Mouse (Mus musculus) heart, embryonic 13.5 days (tissue): Measurements from ENCODE around the gene Eef2k. TPM values are rescaled to one million over a fixed set of nuclear protein-coding genes. Genes with fewer than 3 reads are reported as not detected.
A peak's percentile ranks its signal among the peaks of the same experiment; 100 is the strongest.

Experiments
- ATAC-seq: fragments of 200-750 bp; cut with Nextera tagmentation; 2 replicates; pipeline ENCODE4 v1.8.0; 2017; ENCODE audit warnings: moderate TSS enrichment; ENCODE audit not compliant: insufficient number of reproducible peaks, low FRiP score, low TSS enrichment; ENCODE audit errors: extremely low read depth
- H3K27ac ChIP-seq: fragments of 300-500 bp; sonication (generic); replicated peaks from 2 replicates; pipeline ENCODE4 v1.5.1; 2015; ENCODE audit warnings: moderate library complexity, mild to moderate bottlenecking, inconsistent platforms
- H3K27me3 ChIP-seq: fragments of 300-500 bp; sonication (generic); replicated peaks from 2 replicates; pipeline ENCODE4 v1.6.1; 2015; ENCODE audit warnings: mild to moderate bottlenecking, inconsistent platforms
- H3K36me3 ChIP-seq: fragments of 300-500 bp; sonication (generic); 2 replicates; pipeline ENCODE4 v1.6.1; 2015; ENCODE audit warnings: mild to moderate bottlenecking, inconsistent platforms
- H3K4me1 ChIP-seq: fragments of 300-500 bp; sonication (generic); 2 replicates; pipeline ENCODE4 v1.6.1; 2015; ENCODE audit warnings: inconsistent platforms
- H3K4me2 ChIP-seq: fragments of 300-500 bp; sonication (generic); 2 replicates; pipeline ENCODE4 v1.6.1; 2015; ENCODE audit warnings: inconsistent platforms, mild to moderate bottlenecking, moderate library complexity
- H3K4me3 ChIP-seq: fragments of 300-500 bp; sonication (generic); 2 replicates; pipeline ENCODE4 v1.5.1; 2015; ENCODE audit warnings: moderate library complexity, mild to moderate bottlenecking, inconsistent platforms
- H3K9ac ChIP-seq: fragments of 300-500 bp; sonication (generic); 2 replicates; pipeline ENCODE4 v1.6.1; 2015; ENCODE audit warnings: inconsistent platforms, mild to moderate bottlenecking, moderate library complexity
- H3K9me3 ChIP-seq: fragments of 300-500 bp; sonication (generic); 2 replicates; pipeline ENCODE4 v1.6.1; 2016; ENCODE audit warnings: inconsistent platforms
- WGBS: fragments of 180-500 bp; shearing (Covaris S2); methylation state at CpG from one replicate; pipeline ENCODE4 v1.1.7; 2015; ENCODE audit warnings: mixed read lengths; 5-methylcytosine and 5-hydroxymethylcytosine counted together
- polyA plus RNA-seq: library from polyadenylated mRNA; unstranded; fragments of >200 nt; fragmentation: Nextera tagmentation; extraction: Ambion mirVana; gene quantifications from 2 replicates; pipeline ENCODE4 v1.2.1, GENCODE M21; 2015

The Eef2k gene
- polyA plus RNA-seq, 1 experiment from 2014 or later: 16.3 TPM

DNA sequence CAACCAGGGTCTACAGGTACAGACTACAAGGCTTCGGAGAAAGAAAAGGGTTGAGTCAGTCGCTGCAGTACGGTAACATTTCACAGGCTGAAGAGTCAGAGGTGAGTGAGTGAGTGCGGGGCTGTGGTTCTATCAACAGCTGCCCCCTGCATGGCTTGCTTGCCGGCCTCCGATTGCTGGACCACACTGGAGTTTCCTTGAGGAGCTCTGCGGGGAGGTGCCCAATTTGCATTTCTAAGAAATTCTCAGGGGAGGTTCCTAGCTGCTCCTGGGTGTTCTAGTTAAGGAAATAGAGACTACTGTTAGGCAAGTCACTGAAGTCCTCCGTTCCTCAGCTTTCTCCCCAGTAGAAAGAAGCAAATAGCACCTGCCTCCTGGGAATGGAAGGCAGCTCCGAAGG lies 2.1 kb downstream of the Eef2k start:
- H3K27ac ChIP-seq: no peak overlapping the region
- peaks cover 9% of the 10 kb centered on the region; the same call in 1 of the 2 replicates for H3K27me3 ChIP-seq
- H3K9me3 ChIP-seq: no peaks in the 10 kb centered on the region
- no peak for ATAC-seq
- H3K9ac ChIP-seq: peak overlapping the region; percentile 92
- 40% methylated on average over 9 of the region's 9 CpGs for WGBS
- H3K4me2 ChIP-seq: peak overlapping the region; percentile 89
- peaks cover 24% of the 10 kb centered on the region for H3K4me1 ChIP-seq
- peak overlapping the region; percentile 90 for H3K4me3 ChIP-seq
- peaks cover 5% of the 10 kb centered on the region; the same call in 1 of the 2 replicates for H3K36me3 ChIP-seq

DNA sequence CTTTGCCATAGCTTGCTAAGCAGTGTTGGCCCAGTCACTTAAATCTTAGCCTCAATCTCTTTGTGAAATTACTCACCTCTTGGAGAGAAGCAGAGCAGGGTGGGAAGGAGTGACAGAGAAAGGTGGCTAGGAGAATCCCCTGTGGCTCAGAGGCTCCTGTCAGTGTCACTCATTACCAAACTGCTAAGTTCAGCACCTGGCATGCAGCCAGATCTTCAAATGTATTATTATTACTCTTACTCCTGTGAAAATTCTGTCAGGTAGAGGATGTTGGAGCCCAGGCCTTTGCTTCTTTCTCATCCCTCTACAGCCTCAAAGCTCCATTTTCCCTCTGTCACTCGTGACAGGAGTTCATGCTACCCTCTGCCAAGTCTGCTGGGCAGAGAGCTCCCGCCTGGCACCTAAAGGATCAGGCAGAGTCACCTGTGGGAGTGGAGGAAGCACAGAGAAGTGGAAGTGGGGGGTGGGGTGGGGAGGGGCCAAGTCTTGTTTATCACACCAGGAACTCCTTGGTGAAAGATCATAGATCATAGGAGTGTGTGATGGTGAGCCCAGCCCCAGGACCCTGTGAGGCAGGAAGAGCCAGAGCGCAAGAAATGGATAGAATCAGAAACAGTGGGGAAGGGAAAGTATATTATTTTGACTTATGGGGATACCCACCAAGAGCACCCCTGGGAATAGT lies 6.3 kb downstream of the Eef2k start:
- H3K9me3 ChIP-seq: no peaks in the 10 kb centered on the region
- ATAC-seq: no peak
- no peak overlapping the region for H3K27ac ChIP-seq
- no peak overlapping the region for H3K4me2 ChIP-seq
- peaks cover 5% of the 10 kb centered on the region; the same call in 1 of the 2 replicates for H3K36me3 ChIP-seq
- H3K4me1 ChIP-seq: peaks cover 48% of the 10 kb centered on the region
- 79% methylated on average over 3 of the region's 3 CpGs for WGBS
- H3K27me3 ChIP-seq: peaks cover 9% of the 10 kb centered on the region; the same call in 1 of the 2 replicates
- no peak overlapping the region for H3K4me3 ChIP-seq
- H3K9ac ChIP-seq: no peak overlapping the region

DNA sequence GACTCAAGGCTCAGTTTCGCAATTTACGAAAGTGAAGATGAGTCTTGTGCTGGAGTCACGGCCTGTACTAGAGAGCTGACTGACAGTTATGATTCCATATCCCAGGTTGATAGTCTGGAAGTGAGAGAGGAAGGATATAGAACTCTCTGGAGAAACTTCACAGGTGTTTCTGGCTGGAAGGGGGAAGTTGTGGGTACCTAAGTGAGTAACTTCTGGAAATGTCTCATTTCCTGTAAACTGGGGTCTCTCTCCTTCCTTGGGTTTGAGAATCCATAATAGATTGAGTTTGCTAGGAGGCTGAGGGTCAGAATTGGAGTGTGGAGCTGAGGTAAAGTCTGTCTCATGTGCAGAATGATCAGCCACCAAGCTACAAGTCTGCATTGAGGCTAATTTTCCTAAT lies 7.5 kb downstream of the Eef2k start:
- Histone ChIP-seq H3K9me3 (no peaks in the 10 kb centered on the region), H3K36me3 (peaks cover 5% of the 10 kb centered on the region; the same call in 1 of the 2 replicates), H3K27me3 (0 out of 2 replicates have a peak, but pooled peaks cover 3% of the 10 kb centered on the region), H3K9ac (no peak overlapping the region), H3K4me1 (peaks cover 45% of the 10 kb centered on the region), H3K4me3 (no peak overlapping the region), H3K4me2 (no peak overlapping the region), H3K27ac (no peak overlapping the region)
- ATAC-seq: no peak
- 91% methylated on average over 3 of the region's 3 CpGs for WGBS

DNA sequence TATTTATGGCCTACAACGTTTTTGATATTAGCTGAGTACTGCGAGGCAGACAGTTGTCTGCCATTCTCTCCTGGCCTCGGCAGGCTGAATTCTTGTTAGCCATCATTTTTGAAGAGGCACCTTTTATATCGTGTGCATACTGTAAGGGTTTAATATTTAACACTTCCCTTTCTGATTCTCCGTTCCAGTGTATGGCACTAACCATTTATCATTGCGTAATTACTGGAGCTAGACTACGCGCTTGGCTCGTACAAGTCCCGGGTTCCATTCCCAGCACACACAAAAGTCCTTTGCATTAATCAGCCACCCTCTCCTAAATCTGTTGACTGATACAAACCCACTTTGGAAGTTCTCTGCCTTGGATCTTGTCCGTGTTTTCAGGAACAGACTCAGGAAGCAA lies 17.2 kb downstream of the Eef2k start:
- Histone ChIP-seq H3K9ac (no peak overlapping the region), H3K4me3 (no peak overlapping the region), H3K36me3 (peaks cover 16% of the 10 kb centered on the region), H3K9me3 (no peaks in the 10 kb centered on the region), H3K27me3 (no peaks in the 10 kb centered on the region), H3K4me1 (peaks cover 53% of the 10 kb centered on the region), H3K27ac (no peak overlapping the region), H3K4me2 (no peak overlapping the region)
- 88% methylated on average over 11 of the region's 11 CpGs for WGBS
- no peak for ATAC-seq

GRCm38 (mm10) chr7:120860799-120861487 lies 18.3 kb downstream of the Eef2k start:
- 48% methylated on average over 10 of the region's 10 CpGs for WGBS
- ATAC-seq: no peak
- H3K27me3 ChIP-seq: no peaks in the 10 kb centered on the region
- H3K27ac ChIP-seq: no peak overlapping the region
- H3K4me2 ChIP-seq: peak overlapping the region; percentile 21; the same call in 1 of the 2 replicates
- H3K36me3 ChIP-seq: peaks cover 16% of the 10 kb centered on the region
- H3K9me3 ChIP-seq: no peaks in the 10 kb centered on the region
- peaks cover 54% of the 10 kb centered on the region for H3K4me1 ChIP-seq
- no peak overlapping the region for H3K4me3 ChIP-seq
- H3K9ac ChIP-seq: no peak overlapping the region

DNA sequence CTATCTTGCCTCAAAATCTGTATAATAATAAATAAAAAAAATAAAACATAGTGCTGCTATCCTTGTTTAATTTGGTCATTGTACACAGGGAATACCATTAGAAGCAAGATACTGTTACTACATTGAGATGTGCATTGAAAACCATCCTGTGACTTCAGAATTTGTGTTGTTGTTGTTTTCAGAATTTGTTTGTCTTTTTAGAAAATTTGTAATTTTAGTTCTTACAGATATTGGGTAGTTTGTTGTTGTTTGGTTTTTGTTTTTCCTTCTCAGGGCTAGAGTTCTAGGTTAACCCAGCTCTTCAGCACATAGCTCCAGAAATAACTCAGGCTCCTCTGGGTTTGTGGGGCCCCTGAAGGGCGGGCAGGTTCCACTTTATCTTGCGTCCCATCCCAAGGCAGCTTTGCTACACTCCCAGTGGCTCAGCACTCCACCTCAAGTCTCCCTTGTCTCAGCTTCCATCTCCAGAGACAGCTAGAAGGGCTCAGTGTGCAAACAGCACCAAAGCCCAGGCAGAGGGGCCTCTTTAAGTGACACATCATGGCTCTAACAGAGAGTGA lies 18.9 kb downstream of the Eef2k start:
- Histone ChIP-seq H3K36me3 (peaks cover 16% of the 10 kb centered on the region), H3K9me3 (no peaks in the 10 kb centered on the region), H3K27ac (peak overlapping the region; percentile 10), H3K4me2 (peak overlapping the region; percentile 21; the same call in 1 of the 2 replicates), H3K4me3 (no peak overlapping the region), H3K27me3 (no peaks in the 10 kb centered on the region), H3K9ac (peak overlapping the region; percentile 44; the same call in 1 of the 2 replicates), H3K4me1 (peaks cover 61% of the 10 kb centered on the region)
- WGBS: 13% methylated on average over 2 of the region's 2 CpGs
- ATAC-seq: no peak

GRCm38 (mm10) chr7:120862196-120862595 lies 19.6 kb downstream of the Eef2k start:
- Histone ChIP-seq H3K4me2 (no peak overlapping the region; the same call in 1 of the 2 replicates), H3K27me3 (no peaks in the 10 kb centered on the region), H3K36me3 (peaks cover 16% of the 10 kb centered on the region), H3K9me3 (no peaks in the 10 kb centered on the region), H3K4me1 (peaks cover 67% of the 10 kb centered on the region), H3K9ac (peak overlapping the region; percentile 47; the same call in 1 of the 2 replicates), H3K27ac (peak overlapping the region; percentile 10; the same call in 1 of the 2 replicates), H3K4me3 (no peak overlapping the region)
- no peak for ATAC-seq
- WGBS: 36% methylated on average over 3 of the region's 3 CpGs

- Histone ChIP-seq H3K27me3 (no peaks in the 10 kb centered on the region), H3K27ac (no peak overlapping the region; the same call in 1 of the 2 replicates), H3K4me2 (no peak overlapping the region), H3K9me3 (no peaks in the 10 kb centered on the region), H3K4me1 (peaks cover 71% of the 10 kb centered on the region), H3K9ac (0 out of 2 replicates have a peak overlapping the region, but pooled peaks have one; percentile 47), H3K4me3 (no peak overlapping the region), H3K36me3 (peaks cover 16% of the 10 kb centered on the region)
- 62% methylated on average over 7 of the region's 7 CpGs for WGBS
- no peak for ATAC-seq
These were observed 20.0 kb downstream of the Eef2k start for GRCm38 (mm10) chr7:120862626-120863025.

DNA sequence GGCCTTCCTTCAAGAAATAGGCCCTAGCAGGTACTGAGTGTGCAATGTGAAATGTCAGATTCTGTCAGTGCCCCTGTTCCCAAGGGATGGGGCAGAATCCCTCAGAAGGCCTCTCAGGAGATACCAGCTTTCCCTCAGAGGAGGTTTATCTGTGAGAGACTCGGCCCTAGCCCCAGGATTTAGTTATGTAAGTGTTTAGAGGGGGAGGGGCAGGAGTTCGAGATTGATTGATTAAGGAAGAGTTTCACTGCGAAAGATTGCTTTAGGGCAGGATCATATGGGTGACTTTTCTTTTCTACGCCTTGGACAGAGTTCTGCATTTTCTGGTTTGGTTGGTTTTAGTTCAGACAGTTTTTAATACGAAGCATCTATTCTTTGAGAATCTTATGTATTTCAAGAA lies 20.8 kb downstream of the Eef2k start:
- Histone ChIP-seq H3K4me2 (no peak overlapping the region), H3K9me3 (no peaks in the 10 kb centered on the region), H3K27ac (peak overlapping the region; percentile 28; the same call in 1 of the 2 replicates), H3K4me3 (no peak overlapping the region), H3K27me3 (no peaks in the 10 kb centered on the region), H3K4me1 (peaks cover 72% of the 10 kb centered on the region), H3K9ac (no peak overlapping the region), H3K36me3 (peaks cover 12% of the 10 kb centered on the region)
- no peak for ATAC-seq
- whole genome bisulfite sequencing: 50% methylated on average over 5 of the region's 5 CpGs

DNA sequence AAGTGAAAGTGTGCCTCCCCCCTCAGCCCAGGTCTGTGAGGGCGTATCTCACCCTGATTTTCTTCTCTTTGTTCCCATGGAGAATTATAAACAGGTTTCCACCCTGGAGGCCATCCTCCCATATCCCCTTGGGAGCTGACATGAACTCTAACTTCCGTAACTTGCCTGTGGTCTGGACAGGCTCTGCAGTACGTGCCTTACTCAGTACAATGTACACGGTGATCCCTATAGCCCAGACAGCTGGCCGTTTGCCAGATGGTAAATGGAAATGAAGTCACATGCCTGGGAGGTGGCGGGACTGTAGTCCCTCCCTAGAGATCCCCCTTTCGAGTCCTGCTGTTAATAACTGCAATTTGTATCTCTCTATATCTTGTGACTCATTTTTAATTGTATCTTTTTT lies 22.5 kb downstream of the Eef2k start:
- Histone ChIP-seq H3K4me2 (peak overlapping the region; percentile 59), H3K36me3 (no peaks in the 10 kb centered on the region), H3K9ac (peak overlapping the region; percentile 67), H3K27ac (peak overlapping the region; percentile 93), H3K4me1 (peaks cover 86% of the 10 kb centered on the region), H3K9me3 (no peaks in the 10 kb centered on the region), H3K4me3 (peak overlapping the region; percentile 27), H3K27me3 (no peaks in the 10 kb centered on the region)
- WGBS: 16% methylated on average over 7 of the region's 7 CpGs
- ATAC-seq: peak; percentile 49; the same call in 1 of the 2 replicates

DNA sequence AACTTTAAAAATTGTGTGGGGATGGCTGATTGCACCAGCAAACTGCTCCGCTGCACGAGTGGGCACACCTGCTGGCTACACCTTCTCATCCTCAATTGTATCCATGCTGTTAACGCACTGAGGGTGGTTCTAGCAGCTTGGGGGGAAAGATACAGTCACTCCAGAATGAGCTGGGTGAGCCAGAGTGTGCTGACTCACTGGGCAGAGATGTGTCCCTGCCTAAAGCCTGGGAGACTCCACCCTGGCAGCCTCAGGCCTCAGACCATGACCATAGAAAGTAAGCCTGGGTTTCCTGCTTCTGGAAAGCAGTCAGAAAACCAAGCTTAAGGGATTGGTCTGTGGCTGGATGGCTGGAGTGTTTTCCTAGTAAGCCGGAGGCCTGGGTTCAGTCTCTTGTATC lies 23.2 kb downstream of the Eef2k start:
- peak overlapping the region; percentile 67; the same call in 1 of the 2 replicates for H3K9ac ChIP-seq
- peak; percentile 59 for ATAC-seq

More for the DNA sequence above, 23.2 kb downstream of the Eef2k start:
- 45% methylated on average over 4 of the region's 4 CpGs for WGBS
- H3K9me3 ChIP-seq: no peaks in the 10 kb centered on the region
- peak overlapping the region; percentile 93 for H3K27ac ChIP-seq
- H3K4me2 ChIP-seq: peak overlapping the region; percentile 59; the same call in 1 of the 2 replicates
- H3K4me1 ChIP-seq: peaks cover 90% of the 10 kb centered on the region
- H3K36me3 ChIP-seq: no peaks in the 10 kb centered on the region
- H3K4me3 ChIP-seq: no peak overlapping the region
- H3K27me3 ChIP-seq: no peaks in the 10 kb centered on the region
